In genomic region chr5:22926171-22926570, GRCm38 (mm10) we compare ENCODE assay signal across 20 mouse cellular contexts.
DNase-seq lines count a peak whose midpoint lies in the region; ATAC-seq and TF ChIP-seq lines count a peak whose summit lies in the region.
"Had no signal": no experiment of that assay in that cellular context is flagged by ENCODE, and none has a peak within 500 bp of the region (broad histone marks: within the 10 kb centered on the region; RNA-seq: fewer than 3 reads in every experiment).

No protein-coding gene starts in this region.

- H3K27ac ChIP-seq in forebrain, embryonic 14.5 days (ENCODE audit: low read depth, low read length), result no peak overlapping the region
- H3K27ac ChIP-seq in forebrain, embryonic 12.5 days, result no peak overlapping the region

- no peak overlapping the region for H3K4me2 ChIP-seq in forebrain, embryonic 14.5 days (ENCODE audit: low read length)
- H3K4me2 ChIP-seq in forebrain, embryonic 12.5 days, result no peak overlapping the region

- no peak for ATAC-seq in forebrain, embryonic 14.5 days
- ATAC-seq in forebrain, embryonic 12.5 days (ENCODE audit: low FRiP score), result no peak
- ATAC-seq: activated CD4-positive, CD25-positive, alpha-beta regulatory T cell, adult 4 months; CD4-positive, CD25-positive, alpha-beta regulatory T cell, adult 4 months; Patski had no signal

- no peaks in the 10 kb centered on the region for H3K27me3 ChIP-seq in forebrain, embryonic 14.5 days (replicated peaks; ENCODE audit: control insufficient read depth, insufficient read depth, low read length)
- no peaks in the 10 kb centered on the region for H3K27me3 ChIP-seq in forebrain, embryonic 12.5 days
- H3K27me3 ChIP-seq: CH12.LX had no signal

- no peaks in the 10 kb centered on the region for H3K4me1 ChIP-seq in forebrain, embryonic 14.5 days (ENCODE audit: control insufficient read depth, insufficient read depth, low read length)
- H3K4me1 ChIP-seq in forebrain, embryonic 12.5 days, result no peaks in the 10 kb centered on the region

- H3K9me3 ChIP-seq in forebrain, embryonic 14.5 days (replicated peaks; ENCODE audit: control insufficient read depth, low read length), result no peaks in the 10 kb centered on the region
- H3K9me3 ChIP-seq in forebrain, embryonic 12.5 days, result no peaks in the 10 kb centered on the region
- H3K9me3 ChIP-seq: G1E had no signal

- no peak for TF ChIP-seq CTCF in brain, embryonic 14.5 days (IDR thresholded peaks at IDR 0.05; ENCODE audit: borderline replicate concordance, extremely low read depth, insufficient read depth, insufficient read length)

- no peak for TF ChIP-seq POLR2A in brain, embryonic 14.5 days (IDR thresholded peaks at IDR 0.05; ENCODE audit: borderline replicate concordance, extremely low read depth, insufficient read depth, insufficient read length, poor library complexity, severe bottlenecking)

- H3K36me3 ChIP-seq in forebrain, embryonic 14.5 days (ENCODE audit: control insufficient read depth, insufficient read depth, low read length), result no peaks in the 10 kb centered on the region
- no peaks in the 10 kb centered on the region for H3K36me3 ChIP-seq in forebrain, embryonic 12.5 days (replicated peaks)
- H3K36me3 ChIP-seq: G1E had no signal

- no peak overlapping the region for H3K9ac ChIP-seq in forebrain, embryonic 14.5 days (ENCODE audit: low read length)
- no peak overlapping the region for H3K9ac ChIP-seq in forebrain, embryonic 12.5 days

- H3K4me3 ChIP-seq in forebrain, embryonic 14.5 days (ENCODE audit: low read depth, low read length), result no peak overlapping the region
- H3K4me3 ChIP-seq in forebrain, embryonic 12.5 days (replicated peaks), result no peak overlapping the region

- DNase-seq in forebrain, embryonic 14.5 days (ENCODE audit: low spot score), result peak; percentile 68
- DNase-seq in brain, embryonic 14.5 days (ENCODE audit: low read depth), result peak; percentile 56
- DNase-seq in kidney, postnatal 14 days, result no peak
- DNase-seq: adrenal gland, adult 2 months; adrenal gland, adult 8-10 months; adrenal gland, postnatal 10 days; adrenal gland, postnatal 14 days; adrenal gland, postnatal 25 days; adrenal gland, postnatal 36 days; B cell, adult 2 months; cerebellum, adult 11 months; cerebellum, adult 11-12 months; cerebellum, adult 18-20 months; cerebellum, adult 2 months had no signal
